Mouse (Mus musculus) heart, adult 18-20 months (tissue): ENCODE results near the gene Sppl2b. TPM values are rescaled to one million over a fixed set of nuclear protein-coding genes. Genes with fewer than 3 reads are reported as not detected.

Experiments used
- DNase-seq, 2 experiments: peaks; one replicate each; pipeline ENCODE4 v3.0.0; 2021 to 2022; ENCODE audit warnings: mixed read lengths in 1 of 2
- total RNA-seq, 2 experiments: library from RNA; stranded (reverse); gene quantifications; 2 replicates each; pipeline ENCODE4 v1.2.3; 2021

The Sppl2b gene
- total RNA-seq, 2 experiments from 2014 or later = 11.9 to 15.9 TPM

- DNase-seq = peak; percentile 47 to 52
Observed at GRCm38 (mm10) chr10:80845055-80845693, 9.9 kb upstream of the Sppl2b start.

GRCm38 (mm10) chr10:80845732-80846131 is 9.3 kb upstream of the Sppl2b start:
- no peak for DNase-seq

GRCm38 (mm10) chr10:80848571-80848970 is 6.5 kb upstream of the Sppl2b start:
- DNase-seq = peak; percentile 45

GRCm38 (mm10) chr10:80855749-80856073 is 636 bp downstream of the Sppl2b start:
- peak in 1 of 2 experiments; percentile 22 for DNase-seq

GRCm38 (mm10) chr10:80856267-80856666 is 1.2 kb downstream of the Sppl2b start:
- DNase-seq = peak; percentile 22 to 55

- DNase-seq = no peak
Observed at GRCm38 (mm10) chr10:80856908-80857307, 1.8 kb downstream of the Sppl2b start.

GRCm38 (mm10) chr10:80857386-80857785 is 2.3 kb downstream of the Sppl2b start:
- DNase-seq = no peak

GRCm38 (mm10) chr10:80857848-80858247 is 2.8 kb downstream of the Sppl2b start:
- no peak for DNase-seq

- DNase-seq = no peak
Observed at GRCm38 (mm10) chr10:80858350-80858935, 3.4 kb downstream of the Sppl2b start.

GRCm38 (mm10) chr10:80862305-80862704 is 7.2 kb downstream of the Sppl2b start:
- no peak for DNase-seq

- DNase-seq = peak in 1 of 2 experiments; percentile 42
Observed at GRCm38 (mm10) chr10:80864446-80864845, 9.4 kb downstream of the Sppl2b start.

GRCm38 (mm10) chr10:80870993-80871392 is 15.9 kb downstream of the Sppl2b start:
- DNase-seq = no peak

- no peak for DNase-seq
Observed at GRCm38 (mm10) chr10:80871581-80871980, 16.5 kb downstream of the Sppl2b start, which contains the start of gene Tmprss9. Gene Tmprss9, plus strand, starts transcription at chr10:80871848.

- no peak for DNase-seq
Observed at GRCm38 (mm10) chr10:80874035-80874434, 19.0 kb downstream of the Sppl2b start.

GRCm38 (mm10) chr10:80876028-80876427 is 21.0 kb downstream of the Sppl2b start:
- DNase-seq = peak; percentile 33 to 76

- no peak for DNase-seq
Observed at GRCm38 (mm10) chr10:80876594-80876993, 21.5 kb downstream of the Sppl2b start.

GRCm38 (mm10) chr10:80880131-80880641 is 25.1 kb downstream of the Sppl2b start:
- DNase-seq = peak; percentile 58 to 82

- no peak for DNase-seq
Observed at GRCm38 (mm10) chr10:80880901-80881300, 25.8 kb downstream of the Sppl2b start.

- DNase-seq = peak; percentile 54 to 84
Observed at GRCm38 (mm10) chr10:80881301-80881700, 26.2 kb downstream of the Sppl2b start.

GRCm38 (mm10) chr10:80887181-80887580 is 32.1 kb downstream of the Sppl2b start:
- DNase-seq = peak; percentile 86 to 87

GRCm38 (mm10) chr10:80895100-80895499 is 40.0 kb downstream of the Sppl2b start:
- no peak for DNase-seq

- no peak for DNase-seq
Observed at GRCm38 (mm10) chr10:80895697-80896096, 40.6 kb downstream of the Sppl2b start.

- DNase-seq = no peak
Observed at GRCm38 (mm10) chr10:80896581-80897485, 41.8 kb downstream of the Sppl2b start.
